Mouse (Mus musculus) neural tube, embryonic 14.5 days (tissue): Measurements from ENCODE around the gene Hpca. TPM values are rescaled to one million over a fixed set of nuclear protein-coding genes. Genes with fewer than 3 reads are reported as not detected.

Experiments used
- ATAC-seq: fragments of 200-750 bp; cut with Nextera tagmentation; 2 replicates; pipeline ENCODE4 v1.8.0; 2017; ENCODE audit warnings: low read depth, mild to moderate bottlenecking, moderate TSS enrichment, moderate library complexity
- H3K27ac ChIP-seq: fragments of 300-500 bp; sonication (generic); 2 replicates; pipeline ENCODE4 v1.5.1; 2014; ENCODE audit warnings: low read depth, mild to moderate bottlenecking, control low read depth, low read length, moderate library complexity, mixed read lengths
- H3K27me3 ChIP-seq: fragments of 300-500 bp; sonication (generic); 2 replicates; pipeline ENCODE4 v1.6.1; 2014; ENCODE audit warnings: low read length; ENCODE audit not compliant: control insufficient read depth, insufficient read depth
- H3K36me3 ChIP-seq: fragments of 300-500 bp; sonication (generic); 2 replicates; pipeline ENCODE4 v1.6.1; 2014; ENCODE audit warnings: low read length, mixed read lengths; ENCODE audit not compliant: control insufficient read depth, insufficient read depth
- H3K4me1 ChIP-seq: fragments of 300-500 bp; sonication (generic); 2 replicates; pipeline ENCODE4 v1.6.1; 2014; ENCODE audit warnings: low read length; ENCODE audit not compliant: control insufficient read depth, insufficient read depth
- H3K4me2 ChIP-seq: fragments of 300-500 bp; sonication (generic); 2 replicates; pipeline ENCODE4 v1.6.1; 2014; ENCODE audit warnings: mild to moderate bottlenecking, low read depth, low read length, control low read depth
- H3K4me3 ChIP-seq: fragments of 300-500 bp; sonication (generic); 2 replicates; pipeline ENCODE4 v1.5.1; 2014; ENCODE audit warnings: low read depth, low read length, control low read depth, mixed read lengths
- H3K9ac ChIP-seq: fragments of 300-500 bp; sonication (generic); replicated peaks from 2 replicates; pipeline ENCODE4 v1.6.1; 2014; ENCODE audit warnings: low read depth, mild to moderate bottlenecking, control low read depth, low read length, mixed read lengths
- H3K9me3 ChIP-seq: fragments of 300-500 bp; sonication (generic); 2 replicates; pipeline ENCODE4 v1.6.1; 2016; ENCODE audit warnings: low read length; ENCODE audit not compliant: control insufficient read depth
- WGBS: fragments of 180-500 bp; shearing (Covaris S2); extraction: QIAGEN DNeasy Blood & Tissue Kit; methylation state at CpG from one replicate; pipeline ENCODE4 v1.1.7; 2014; 5-methylcytosine and 5-hydroxymethylcytosine counted together
- polyA plus RNA-seq: library from polyadenylated mRNA; unstranded; fragments of >200 nt; fragmentation: Nextera tagmentation; extraction: Ambion mirVana; gene quantifications from 2 replicates; pipeline ENCODE4 v1.2.1, GENCODE M21; 2014

Hpca gene
- polyA plus RNA-seq, 1 experiment from 2014 or later, result 56.4 TPM

- Histone ChIP-seq H3K4me3 (no peak overlapping the region), H3K4me2 (no peak overlapping the region), H3K27me3 (peaks cover 8% of the 10 kb centered on the region; the same call in 1 of the 2 replicates), H3K27ac (no peak overlapping the region), H3K36me3 (no peaks in the 10 kb centered on the region), H3K9me3 (no peaks in the 10 kb centered on the region), H3K9ac (no peak overlapping the region), H3K4me1 (peaks cover 4% of the 10 kb centered on the region; the same call in 1 of the 2 replicates)
- 17% methylated on average over 9 of the region's 9 CpGs for WGBS
- ATAC-seq, result no peak
Measured at GRCm38 (mm10) chr4:129106073-129106472, 15.8 kb downstream of the Hpca start.

GRCm38 (mm10) chr4:129105356-129105755 is 16.5 kb downstream of the Hpca start, which contains the start of gene Tmem54:
Gene Tmem54 (plus strand): TSS chr4:129105548.
- Histone ChIP-seq H3K4me1 (peaks cover 4% of the 10 kb centered on the region; the same call in 1 of the 2 replicates), H3K36me3 (no peaks in the 10 kb centered on the region), H3K27ac (no peak within 1 kb of the TSS), H3K4me2 (peak within 1 kb of the TSS; percentile 33), H3K9ac (no peak within 1 kb of the TSS; the same call in 1 of the 2 replicates), H3K4me3 (peak within 1 kb of the TSS; percentile 18), H3K9me3 (no peaks in the 10 kb centered on the region), H3K27me3 (peaks cover 8% of the 10 kb centered on the region; the same call in 1 of the 2 replicates)
- no peak for ATAC-seq
- WGBS, result 3% methylated on average over 40 of the region's 40 CpGs

GRCm38 (mm10) chr4:129102133-129102829 is 19.6 kb downstream of the Hpca start:
- no peak overlapping the region for H3K4me3 ChIP-seq
- H3K9ac ChIP-seq, result no peak overlapping the region
- WGBS, result 90% methylated on average over 14 of the region's 14 CpGs
- H3K4me2 ChIP-seq, result no peak overlapping the region
- H3K36me3 ChIP-seq, result no peaks in the 10 kb centered on the region
- peaks cover 4% of the 10 kb centered on the region; the same call in 1 of the 2 replicates for H3K4me1 ChIP-seq
- no peaks in the 10 kb centered on the region for H3K9me3 ChIP-seq
- H3K27me3 ChIP-seq, result peaks cover 8% of the 10 kb centered on the region; the same call in 1 of the 2 replicates
- H3K27ac ChIP-seq, result no peak overlapping the region
- no peak for ATAC-seq

GRCm38 (mm10) chr4:129097006-129097405 is 24.8 kb downstream of the Hpca start:
- no peaks in the 10 kb centered on the region for H3K4me1 ChIP-seq
- no peak overlapping the region for H3K4me3 ChIP-seq
- 83% methylated on average over 7 of the region's 7 CpGs for WGBS
- no peaks in the 10 kb centered on the region for H3K27me3 ChIP-seq
- H3K9me3 ChIP-seq, result no peaks in the 10 kb centered on the region
- H3K36me3 ChIP-seq, result no peaks in the 10 kb centered on the region
- no peak for ATAC-seq
- no peak overlapping the region for H3K27ac ChIP-seq
- no peak overlapping the region for H3K4me2 ChIP-seq
- H3K9ac ChIP-seq, result no peak overlapping the region

GRCm38 (mm10) chr4:129095276-129095675 is 26.6 kb downstream of the Hpca start:
- no peak overlapping the region for H3K4me2 ChIP-seq
- no peaks in the 10 kb centered on the region for H3K27me3 ChIP-seq
- no peaks in the 10 kb centered on the region for H3K4me1 ChIP-seq
- no peak overlapping the region for H3K27ac ChIP-seq
- no peak for ATAC-seq
- no peak overlapping the region for H3K9ac ChIP-seq
- H3K9me3 ChIP-seq, result no peaks in the 10 kb centered on the region
- H3K36me3 ChIP-seq, result no peaks in the 10 kb centered on the region
- 27% methylated on average over 15 of the region's 15 CpGs for WGBS
- no peak overlapping the region for H3K4me3 ChIP-seq

GRCm38 (mm10) chr4:129087850-129088249 is 34.0 kb downstream of the Hpca start:
- peaks cover 5% of the 10 kb centered on the region; the same call in 1 of the 2 replicates for H3K36me3 ChIP-seq
- ATAC-seq, result no peak
- WGBS, result 48% methylated on average over 5 of the region's 5 CpGs

GRCm38 (mm10) chr4:129086078-129086477 is 35.8 kb downstream of the Hpca start:
- H3K27ac ChIP-seq, result no peak overlapping the region
- no peak overlapping the region for H3K4me3 ChIP-seq
- H3K27me3 ChIP-seq, result no peaks in the 10 kb centered on the region
- peaks cover 5% of the 10 kb centered on the region; the same call in 1 of the 2 replicates for H3K36me3 ChIP-seq
- H3K9me3 ChIP-seq, result no peaks in the 10 kb centered on the region
- WGBS, result 25% methylated on average over 8 of the region's 8 CpGs
- ATAC-seq, result no peak
- no peak overlapping the region for H3K9ac ChIP-seq
- H3K4me2 ChIP-seq, result no peak overlapping the region
- H3K4me1 ChIP-seq, result no peaks in the 10 kb centered on the region

More at GRCm38 (mm10) chr4:129087850-129088249, 34.0 kb downstream of the Hpca start:
- no peaks in the 10 kb centered on the region for H3K4me1 ChIP-seq
- H3K4me3 ChIP-seq, result no peak overlapping the region
- no peak overlapping the region for H3K9ac ChIP-seq
- H3K4me2 ChIP-seq, result no peak overlapping the region
- no peaks in the 10 kb centered on the region for H3K9me3 ChIP-seq
- no peak overlapping the region for H3K27ac ChIP-seq
- H3K27me3 ChIP-seq, result no peaks in the 10 kb centered on the region

GRCm38 (mm10) chr4:129084896-129085295 is 36.9 kb downstream of the Hpca start:
- H3K9ac ChIP-seq, result no peak overlapping the region
- WGBS, result 87% methylated on average over 9 of the region's 9 CpGs
- H3K4me1 ChIP-seq, result no peaks in the 10 kb centered on the region
- no peak overlapping the region for H3K4me3 ChIP-seq
- no peaks in the 10 kb centered on the region for H3K9me3 ChIP-seq
- H3K36me3 ChIP-seq, result peaks cover 10% of the 10 kb centered on the region
- no peak for ATAC-seq
- H3K4me2 ChIP-seq, result no peak overlapping the region
- H3K27ac ChIP-seq, result no peak overlapping the region
- no peaks in the 10 kb centered on the region for H3K27me3 ChIP-seq

- Histone ChIP-seq H3K27ac (no peak overlapping the region), H3K4me3 (no peak overlapping the region), H3K4me1 (no peaks in the 10 kb centered on the region), H3K9me3 (no peaks in the 10 kb centered on the region), H3K27me3 (no peaks in the 10 kb centered on the region), H3K36me3 (peaks cover 30% of the 10 kb centered on the region), H3K4me2 (no peak overlapping the region), H3K9ac (no peak overlapping the region)
- 47% methylated on average over 10 of the region's 10 CpGs for WGBS
- peak; percentile 69; the same call in 1 of the 2 replicates for ATAC-seq
Measured at GRCm38 (mm10) chr4:129082379-129083115, 39.3 kb downstream of the Hpca start.
